Mouse (Mus musculus) lung, postnatal 14 days (tissue): ENCODE measurements around the gene Taldo1.
A peak's percentile ranks its signal among the peaks of the same experiment; 100 is the strongest.

Source experiments
- DNase-seq: peaks from one replicate; pipeline ENCODE4 v3.0.0; 2021

Taldo1 gene

GRCm38 (mm10) chr7:141428701-141429100, 36.7 kb downstream of the Taldo1 start:
- no peak for DNase-seq

- DNase-seq: peak; percentile 24
These were observed 37.3 kb downstream of the Taldo1 start, which contains the start of gene Cend1 for GRCm38 (mm10) chr7:141429310-141429709. Gene Cend1 (minus strand): TSS chr7:141429491.

GRCm38 (mm10) chr7:141429840-141430584, 38.0 kb downstream of the Taldo1 start:
- DNase-seq: no peak

- no peak for DNase-seq
These were observed 38.7 kb downstream of the Taldo1 start for GRCm38 (mm10) chr7:141430585-141431240.

DNA sequence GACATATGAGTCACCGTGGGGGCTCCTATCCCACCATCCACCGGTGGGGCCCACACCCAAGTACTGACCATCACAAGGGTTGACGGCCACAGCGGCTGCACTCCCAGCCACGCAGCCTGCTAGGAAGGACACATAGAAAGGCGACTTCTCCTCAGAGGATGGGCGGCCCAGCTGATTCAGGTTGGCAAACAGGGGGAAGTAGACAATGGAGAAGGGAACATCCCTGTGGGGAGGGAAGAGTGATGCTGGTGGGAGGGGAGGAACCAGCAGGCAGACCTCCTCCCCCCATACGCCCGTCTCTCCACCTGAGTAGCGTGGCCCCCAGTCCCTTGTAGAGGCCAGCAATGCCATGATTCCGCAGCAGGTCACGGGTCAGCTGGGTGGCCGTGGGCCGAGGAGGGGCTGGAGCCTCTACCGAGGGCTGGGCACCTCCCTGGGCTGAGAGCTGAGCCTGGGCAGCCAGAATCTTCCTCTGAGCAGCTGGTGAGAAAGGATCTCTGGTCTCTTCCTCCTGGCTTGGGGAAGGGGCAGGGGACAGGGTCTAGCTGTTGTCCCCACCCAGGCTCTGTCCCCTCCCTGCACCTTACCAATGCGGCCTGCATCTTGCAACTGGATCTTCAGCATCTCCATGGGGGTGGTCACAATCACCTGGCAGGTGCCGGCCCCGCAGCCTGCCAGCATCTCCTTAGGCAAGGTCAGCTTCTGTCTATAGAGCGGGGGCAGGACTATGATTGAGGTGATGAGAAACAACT, 39.6 kb downstream of the Taldo1 start:
- no peak for DNase-seq

- DNase-seq: no peak
These were observed 40.2 kb downstream of the Taldo1 start for GRCm38 (mm10) chr7:141432186-141432611.

GRCm38 (mm10) chr7:141432741-141433516, 40.9 kb downstream of the Taldo1 start:
- no peak for DNase-seq

DNA sequence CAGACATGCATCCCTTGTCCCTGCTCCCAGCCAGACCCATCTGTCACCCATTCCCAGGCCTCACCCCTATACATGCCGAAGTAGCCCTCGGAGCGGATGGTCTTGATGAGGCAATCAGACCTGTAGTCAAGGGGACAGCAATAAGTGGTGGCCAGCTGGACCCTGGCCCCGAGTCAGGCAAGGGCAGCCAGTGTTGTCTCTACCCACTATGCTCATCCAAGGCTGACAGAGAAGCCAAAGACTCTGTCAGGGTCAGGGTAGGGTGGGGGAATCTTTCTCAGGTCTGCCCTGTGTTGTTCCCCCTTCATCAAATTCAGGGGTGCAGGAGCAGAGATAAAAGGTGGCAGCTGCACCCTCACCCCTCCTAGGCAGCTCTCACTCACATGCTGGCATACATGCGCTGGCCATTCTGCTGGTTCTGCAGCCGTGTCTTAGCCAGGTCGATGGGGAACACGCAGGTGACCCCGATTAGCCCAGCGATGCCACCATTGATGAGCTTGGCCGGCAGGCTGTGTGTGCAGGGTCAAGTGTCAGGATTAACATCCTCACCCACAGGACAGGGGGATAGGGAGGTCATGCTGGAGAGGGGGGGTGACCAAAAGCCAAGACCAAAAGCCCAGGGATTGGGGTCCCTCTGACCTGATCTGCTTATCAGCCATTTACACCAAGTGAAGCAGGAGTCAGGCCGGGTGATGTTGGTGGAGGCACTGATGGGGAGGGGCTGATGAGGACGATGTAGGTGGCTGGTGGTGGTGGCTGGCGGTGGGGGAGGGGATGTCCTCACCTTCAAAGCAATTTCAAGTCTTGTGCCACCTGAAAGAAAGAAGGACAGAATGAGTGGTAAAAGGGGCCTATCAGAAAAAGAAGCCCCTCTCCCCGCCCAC, 41.8 kb downstream of the Taldo1 start:
- DNase-seq: no peak

GRCm38 (mm10) chr7:141434464-141434863, 42.5 kb downstream of the Taldo1 start:
- DNase-seq: peak; percentile 25

DNA sequence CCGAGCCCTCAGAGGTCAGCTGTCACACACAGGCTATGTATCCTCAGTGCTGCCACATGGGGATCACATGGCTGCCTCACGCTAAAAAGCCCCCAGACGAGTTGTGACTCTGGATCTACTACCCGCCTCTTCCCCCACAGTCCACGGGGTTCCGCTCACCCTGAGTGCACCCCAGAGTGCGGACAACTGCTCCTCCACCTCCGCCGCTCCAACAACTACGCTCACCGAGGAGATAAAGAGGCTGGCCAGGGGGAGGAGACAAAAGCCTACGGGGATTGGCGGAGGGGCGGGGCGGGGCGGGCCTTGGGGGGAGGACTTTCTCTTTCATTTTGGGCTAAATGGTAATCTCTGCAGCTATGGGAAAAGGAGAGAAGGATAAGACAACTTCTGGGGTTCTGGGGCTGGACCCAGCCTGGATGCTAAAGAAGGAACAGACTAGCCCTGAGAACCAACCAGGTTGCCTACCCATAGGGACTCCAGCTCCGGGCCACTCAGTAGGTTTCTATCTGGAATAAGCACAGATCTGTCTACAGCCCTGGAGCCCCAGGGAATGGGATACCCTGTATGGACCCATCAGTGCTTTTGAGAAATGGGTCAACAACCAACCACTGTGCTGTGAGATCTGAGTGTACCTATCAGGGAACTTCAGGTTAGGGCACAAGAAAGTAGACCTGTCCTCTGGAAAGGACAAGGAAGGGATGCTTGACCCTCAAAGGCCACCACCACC, 43.3 kb downstream of the Taldo1 start:
- peak; percentile 64 for DNase-seq

GRCm38 (mm10) chr7:141435856-141436522, 44.0 kb downstream of the Taldo1 start:
- no peak for DNase-seq

DNA sequence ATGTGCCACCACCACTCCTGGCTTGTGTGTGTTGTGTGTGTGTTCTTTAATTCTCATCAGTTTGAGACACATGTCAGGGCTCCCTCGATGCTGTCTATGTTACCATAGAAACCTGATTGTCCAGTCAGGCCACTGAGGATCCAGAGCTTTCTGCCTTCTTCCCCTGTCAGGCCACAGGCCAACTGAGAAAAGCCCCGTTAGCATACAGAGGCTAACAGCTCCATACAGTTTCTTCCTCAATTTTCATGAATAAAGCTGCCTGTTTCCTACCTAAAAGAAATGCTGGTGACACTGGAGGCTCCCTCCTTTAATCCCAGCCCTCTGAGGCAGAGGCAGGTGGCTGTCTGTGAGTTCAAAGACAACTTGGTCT, 44.5 kb downstream of the Taldo1 start:
- DNase-seq: no peak

GRCm38 (mm10) chr7:141437178-141438120, 45.5 kb downstream of the Taldo1 start, which contains the start of gene Slc25a22:
Gene Slc25a22 (minus strand): TSS chr7:141437892.
- peak; percentile 81 for DNase-seq

DNA sequence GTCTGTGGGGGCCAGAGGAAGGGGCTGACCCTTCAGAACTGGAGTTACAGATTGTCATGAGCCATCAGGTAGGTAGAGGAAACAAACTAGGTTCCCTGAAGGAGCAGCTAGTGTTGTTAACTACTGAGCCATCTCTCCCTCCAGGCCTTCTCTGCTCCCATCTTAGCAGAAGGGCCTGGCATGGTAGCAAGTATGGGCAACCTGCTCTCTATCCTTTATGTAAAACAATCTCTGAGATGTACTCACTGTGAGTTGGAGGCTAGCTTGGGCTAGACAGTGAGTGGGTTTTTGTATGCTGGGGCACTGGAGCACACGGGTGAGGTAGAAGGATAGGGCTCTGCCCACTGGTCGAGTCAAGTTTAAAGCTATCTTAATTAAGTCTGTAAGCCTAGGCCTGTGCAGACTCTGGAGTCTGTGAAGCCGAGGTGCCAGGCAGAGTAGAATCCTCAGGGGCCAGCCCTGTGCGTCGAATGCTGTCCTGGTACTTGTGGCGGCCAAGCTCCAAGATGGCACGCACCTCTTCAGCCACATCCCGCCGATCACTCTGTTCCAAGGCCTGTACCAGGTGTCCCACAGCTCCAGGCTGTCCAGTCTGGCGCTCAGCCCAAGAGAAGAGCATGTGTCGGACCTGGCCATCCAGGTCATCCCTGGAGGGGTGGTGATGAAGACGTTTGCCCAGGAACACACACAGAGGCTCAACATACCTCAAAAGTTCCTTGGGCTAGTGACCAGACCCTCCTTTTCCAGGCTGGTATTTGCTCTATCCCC, 46.4 kb downstream of the Taldo1 start:
- no peak for DNase-seq

DNA sequence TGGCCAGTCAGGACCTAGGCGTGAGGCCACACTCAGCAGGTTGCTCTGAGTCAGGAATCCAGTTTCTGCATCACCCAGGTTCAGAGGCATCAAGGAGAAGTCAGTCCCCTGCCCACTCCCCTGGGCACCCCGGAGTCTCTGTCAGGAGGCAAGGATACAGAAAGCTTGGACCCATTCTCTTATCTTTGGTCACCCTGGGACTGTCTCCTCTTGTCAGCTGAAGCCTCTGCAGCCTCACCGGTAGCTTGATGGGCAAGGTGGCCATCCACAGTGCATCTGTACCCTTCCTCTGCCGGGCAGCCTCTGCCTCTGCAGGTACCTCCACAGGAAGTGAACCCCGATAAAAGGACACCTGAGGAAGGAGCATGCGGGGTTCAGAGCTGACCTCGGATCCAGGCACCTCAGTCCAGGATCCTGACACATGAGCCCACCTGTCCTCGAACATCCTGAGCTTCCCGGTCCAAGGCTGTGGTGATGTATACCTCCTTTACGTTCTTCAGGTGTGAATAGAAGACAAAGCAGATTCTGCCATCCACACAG, 47.2 kb downstream of the Taldo1 start:
- no peak for DNase-seq

DNA sequence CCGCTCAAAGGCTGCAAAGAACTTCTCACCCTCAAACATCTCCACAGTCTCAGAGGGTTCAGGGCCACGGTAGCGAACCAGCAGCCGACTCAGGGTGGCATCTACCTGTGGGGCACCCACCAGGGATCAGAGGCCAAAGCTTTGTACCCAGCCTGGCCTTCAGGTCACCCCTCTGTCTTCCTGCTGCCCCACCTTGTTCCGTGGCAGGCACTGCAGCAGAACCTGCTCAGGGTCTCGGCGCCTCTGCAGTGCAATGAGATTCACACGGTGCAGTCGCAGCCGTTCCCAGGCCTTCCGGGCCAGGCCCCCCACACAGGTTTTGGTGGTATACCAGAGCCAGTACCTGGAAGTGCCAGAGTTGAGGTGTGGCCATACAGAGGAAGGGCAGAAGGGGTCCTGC, 47.8 kb downstream of the Taldo1 start:
- no peak for DNase-seq

DNA sequence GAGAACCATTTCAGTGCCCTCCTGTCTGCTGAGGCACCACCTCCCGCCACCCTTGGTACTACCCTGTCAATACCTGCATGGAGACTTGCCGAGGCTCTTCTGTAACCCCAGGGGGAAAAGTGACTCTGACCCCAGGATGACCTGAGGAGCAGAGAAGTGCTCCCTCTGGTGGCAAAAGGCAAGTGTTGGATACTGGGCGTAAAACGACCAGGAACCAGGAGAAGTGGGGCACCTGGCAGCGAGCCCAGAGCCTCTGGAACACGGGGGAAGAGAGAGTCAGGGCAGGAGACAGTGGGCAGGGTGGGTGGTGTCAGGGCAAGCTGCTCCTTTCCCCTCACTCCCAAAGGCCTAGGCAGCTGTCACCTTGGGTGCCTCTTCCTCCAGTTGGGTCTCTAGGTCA, 48.6 kb downstream of the Taldo1 start:
- DNase-seq: peak; percentile 78

DNA sequence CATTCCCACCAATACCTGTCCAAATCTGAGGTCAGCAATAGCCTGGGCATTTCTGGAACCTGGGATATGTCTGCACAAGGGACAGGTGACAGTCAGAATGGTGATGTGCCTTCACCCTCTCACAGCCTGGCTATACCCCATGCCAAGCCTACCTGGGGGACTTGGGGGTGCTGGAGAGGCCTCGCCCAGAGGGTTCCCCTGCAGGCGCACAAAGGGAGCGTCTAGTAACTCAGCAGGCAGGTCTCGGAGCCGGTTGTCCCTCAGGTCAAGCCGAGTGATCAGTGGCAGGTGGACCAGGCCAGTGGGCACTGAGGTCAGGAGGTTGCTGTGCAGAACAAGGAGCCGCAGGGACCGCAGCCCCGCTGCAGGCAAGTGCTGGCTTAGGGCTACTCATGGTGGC, 49.5 kb downstream of the Taldo1 start:
- no peak for DNase-seq
